Mouse (Mus musculus) midbrain, embryonic 14.5 days (tissue): Measurements from ENCODE around the gene Ankrd24. TPM values are rescaled to one million over a fixed set of nuclear protein-coding genes. Genes with fewer than 3 reads are reported as not detected.
"Not testable (repeated sequence)": the region's sequence is repeated elsewhere in the genome, so short reads cannot be mapped to it uniquely, and the experiment has no call there.

ENCODE experiments used
- ATAC-seq: fragments of 200-750 bp; cut with Nextera tagmentation; 2 replicates; pipeline ENCODE4 v1.8.0; 2017; ENCODE audit warnings: moderate number of reproducible peaks, moderate library complexity; ENCODE audit not compliant: low FRiP score, low TSS enrichment
- DNase-seq: peaks from one replicate; pipeline ENCODE4 v3.0.0-alpha.2; 2015
- H3K27ac ChIP-seq: fragments of 300-500 bp; sonication (generic); replicated peaks from 2 replicates; pipeline ENCODE4 v1.5.1; 2014; ENCODE audit warnings: mild to moderate bottlenecking, low read depth, low read length, moderate library complexity
- H3K27me3 ChIP-seq: fragments of 300-500 bp; sonication (generic); 2 replicates; pipeline ENCODE4 v1.6.1; 2014; ENCODE audit warnings: low read length, control low read depth, mixed read lengths; ENCODE audit not compliant: control insufficient read depth, insufficient read depth
- H3K36me3 ChIP-seq: fragments of 300-500 bp; sonication (generic); 2 replicates; pipeline ENCODE4 v1.6.1; 2014; ENCODE audit warnings: low read length, control low read depth; ENCODE audit not compliant: control insufficient read depth, insufficient read depth
- H3K4me1 ChIP-seq: fragments of 300-500 bp; sonication (generic); 2 replicates; pipeline ENCODE4 v1.6.1; 2014; ENCODE audit warnings: mild to moderate bottlenecking, antibody characterized with exemption, low read length, control low read depth; ENCODE audit not compliant: control insufficient read depth, insufficient read depth
- H3K4me2 ChIP-seq: fragments of 300-500 bp; sonication (generic); 2 replicates; pipeline ENCODE4 v1.6.1; 2014; ENCODE audit warnings: mild to moderate bottlenecking, low read length, moderate library complexity
- H3K4me3 ChIP-seq: fragments of 300-500 bp; sonication (generic); replicated peaks from 2 replicates; pipeline ENCODE4 v1.5.1; 2014; ENCODE audit warnings: low read depth, low read length
- H3K9ac ChIP-seq: fragments of 300-500 bp; sonication (generic); replicated peaks from 2 replicates; pipeline ENCODE4 v1.6.1; 2014; ENCODE audit warnings: mild to moderate bottlenecking, low read length, moderate library complexity
- H3K9me3 ChIP-seq: fragments of 300-500 bp; sonication (generic); 2 replicates; pipeline ENCODE4 v1.6.1; 2016; ENCODE audit warnings: low read length, control low read depth, mixed read lengths; ENCODE audit not compliant: control insufficient read depth
- WGBS: fragments of 180-500 bp; shearing (Covaris S2); extraction: QIAGEN DNeasy Blood & Tissue Kit; methylation state at CpG from one replicate; pipeline ENCODE4 v1.1.7; 2014; 5-methylcytosine and 5-hydroxymethylcytosine counted together
- polyA plus RNA-seq: library from polyadenylated mRNA; unstranded; fragments of >200 nt; fragmentation: Nextera tagmentation; extraction: Ambion mirVana; gene quantifications from 2 replicates; pipeline ENCODE4 v1.2.1, GENCODE M21; 2014

The Ankrd24 gene
- polyA plus RNA-seq, 1 experiment from 2014 or later = 8.9 TPM

- DNase-seq = no peak
- 19% methylated on average over 8 of the region's 8 CpGs for WGBS
These were observed 8.0 kb downstream of the Ankrd24 start for GRCm38 (mm10) chr10:81636338-81636737.

GRCm38 (mm10) chr10:81638101-81638500 is 9.8 kb downstream of the Ankrd24 start:
- Histone ChIP-seq H3K9me3 (no peaks in the 10 kb centered on the region), H3K27me3 (no peaks in the 10 kb centered on the region), H3K9ac (no peak overlapping the region), H3K4me3 (no peak overlapping the region), H3K27ac (no peak overlapping the region), H3K36me3 (no peaks in the 10 kb centered on the region), H3K4me2 (no peak overlapping the region), H3K4me1 (peaks cover 30% of the 10 kb centered on the region)
- 81% methylated on average over 6 of the region's 6 CpGs for WGBS
- no peak for DNase-seq
- ATAC-seq = no peak

More at GRCm38 (mm10) chr10:81636338-81636737, 8.0 kb downstream of the Ankrd24 start:
- Histone ChIP-seq H3K27me3 (no peaks in the 10 kb centered on the region), H3K4me2 (no peak overlapping the region), H3K27ac (no peak overlapping the region), H3K9ac (no peak overlapping the region), H3K9me3 (no peaks in the 10 kb centered on the region), H3K4me3 (no peak overlapping the region), H3K4me1 (0 out of 2 replicates have a peak, but pooled peaks cover 13% of the 10 kb centered on the region), H3K36me3 (no peaks in the 10 kb centered on the region)
- ATAC-seq = no peak

GRCm38 (mm10) chr10:81640825-81641224 is 12.5 kb downstream of the Ankrd24 start:
- not testable (repeated sequence) for ATAC-seq, H3K4me2 ChIP-seq

GRCm38 (mm10) chr10:81641566-81641965 is 13.2 kb downstream of the Ankrd24 start:
- 93% methylated on average over 2 of the region's 2 CpGs for WGBS
- Histone ChIP-seq H3K9ac (no peak overlapping the region), H3K4me3 (no peak overlapping the region)

More at GRCm38 (mm10) chr10:81640825-81641224, 12.5 kb downstream of the Ankrd24 start:
- not testable (repeated sequence) for DNase-seq, H3K27me3 ChIP-seq, H3K36me3 ChIP-seq, H3K9ac ChIP-seq, H3K9me3 ChIP-seq, H3K4me3 ChIP-seq, H3K27ac ChIP-seq
- peaks cover 22% of the 10 kb centered on the region for H3K4me1 ChIP-seq
- WGBS = 40% methylated on average over 4 of the region's 4 CpGs

GRCm38 (mm10) chr10:81641978-81642647 is 13.8 kb downstream of the Ankrd24 start:
- Histone ChIP-seq H3K4me3 (peak overlapping the region; percentile 70), H3K36me3 (no peaks in the 10 kb centered on the region), H3K27ac (no peak overlapping the region), H3K9ac (peak overlapping the region; percentile 95), H3K9me3 (no peaks in the 10 kb centered on the region), H3K27me3 (no peaks in the 10 kb centered on the region), H3K4me2 (peak overlapping the region; percentile 96), H3K4me1 (peaks cover 22% of the 10 kb centered on the region)
- ATAC-seq (no peak), DNase-seq (no peak)
- WGBS = 78% methylated on average over 8 of the region's 8 CpGs

More at GRCm38 (mm10) chr10:81641566-81641965, 13.2 kb downstream of the Ankrd24 start:
- DNase-seq (no peak), ATAC-seq (no peak)
- Histone ChIP-seq H3K9me3 (no peaks in the 10 kb centered on the region), H3K36me3 (no peaks in the 10 kb centered on the region), H3K27ac (no peak overlapping the region), H3K27me3 (no peaks in the 10 kb centered on the region), H3K4me1 (peaks cover 22% of the 10 kb centered on the region), H3K4me2 (peak overlapping the region; percentile 96; the same call in 1 of the 2 replicates)

GRCm38 (mm10) chr10:81642648-81643448 is 14.5 kb downstream of the Ankrd24 start:
- 23% methylated on average over 24 of the region's 24 CpGs for WGBS
- Histone ChIP-seq H3K27me3 (no peaks in the 10 kb centered on the region), H3K9ac (peak overlapping the region; percentile 95), H3K4me2 (peak overlapping the region; percentile 96), H3K4me3 (peak overlapping the region; percentile 70), H3K4me1 (peaks cover 22% of the 10 kb centered on the region), H3K36me3 (no peaks in the 10 kb centered on the region), H3K27ac (peak overlapping the region; percentile 96), H3K9me3 (no peaks in the 10 kb centered on the region)
- DNase-seq = no peak
- ATAC-seq = no peak; the same call in none of the 2 replicates

GRCm38 (mm10) chr10:81643449-81644055 is 15.2 kb downstream of the Ankrd24 start:
- H3K9me3 ChIP-seq = no peaks in the 10 kb centered on the region
- H3K4me3 ChIP-seq = peak overlapping the region; percentile 70
- no peaks in the 10 kb centered on the region for H3K27me3 ChIP-seq
- under 1% methylated on average over 75 of the region's 75 CpGs for WGBS
- H3K4me2 ChIP-seq = peak overlapping the region; percentile 96
- peaks cover 22% of the 10 kb centered on the region for H3K4me1 ChIP-seq
- DNase-seq (peak; percentile 98), ATAC-seq (peak; percentile 88)
- H3K27ac ChIP-seq = peak overlapping the region; percentile 96
- peak overlapping the region; percentile 95 for H3K9ac ChIP-seq
- H3K36me3 ChIP-seq = no peaks in the 10 kb centered on the region

GRCm38 (mm10) chr10:81644162-81644561 is 15.8 kb downstream of the Ankrd24 start:
- Histone ChIP-seq H3K4me3 (peak overlapping the region; percentile 70), H3K36me3 (no peaks in the 10 kb centered on the region), H3K27me3 (no peaks in the 10 kb centered on the region), H3K4me1 (peaks cover 22% of the 10 kb centered on the region), H3K9me3 (no peaks in the 10 kb centered on the region), H3K9ac (peak overlapping the region; percentile 95; the same call in 1 of the 2 replicates), H3K27ac (peak overlapping the region; percentile 96), H3K4me2 (peak overlapping the region; percentile 96)
- DNase-seq = no peak
- 0 out of 2 replicates have a peak, but pooled peaks have one; percentile 9 for ATAC-seq
- WGBS = 54% methylated on average over 2 of the region's 2 CpGs
